ENCODE assay signal across 19 mouse cellular contexts in genomic region chr10:127546505-127546904, GRCm38 (mm10). TPM values are rescaled to one million over a fixed set of nuclear protein-coding genes. Genes with fewer than 3 reads are reported as not detected.
A peak's percentile ranks its signal among the peaks of the same experiment; 100 is the strongest.
DNase-seq lines count a peak whose midpoint lies in the region; ATAC-seq and TF ChIP-seq lines count a peak whose summit lies in the region.
"Had no signal": no experiment of that assay in that cellular context is flagged by ENCODE, and none has a peak within 500 bp of the region (broad histone marks: within the 10 kb centered on the region; RNA-seq: fewer than 3 reads in every experiment).

No protein-coding gene starts in this region.

- no peaks in the 10 kb centered on the region for H3K4me1 ChIP-seq in hindbrain, embryonic 11.5 days (replicated peaks; ENCODE audit: control insufficient read depth, insufficient read depth, low read length)
- H3K4me1 ChIP-seq in hindbrain, embryonic 14.5 days (replicated peaks; ENCODE audit: control insufficient read depth, insufficient read depth, low read length) = no peaks in the 10 kb centered on the region
- H3K4me1 ChIP-seq in liver, postnatal 0 days (ENCODE audit: insufficient read depth) = no peaks in the 10 kb centered on the region
- H3K4me1 ChIP-seq in E14TG2a.4 (replicated peaks; ENCODE audit: low read depth, low read length) = peaks cover 61% of the 10 kb centered on the region
- H3K4me1 ChIP-seq: forebrain, embryonic 15.5 days; heart, embryonic 15.5 days; limb, embryonic 10.5 days; liver, embryonic 13.5 days had no signal

- H3K27me3 ChIP-seq in hindbrain, embryonic 11.5 days (ENCODE audit: control insufficient read depth, insufficient read depth, low read length) = no peaks in the 10 kb centered on the region
- no peaks in the 10 kb centered on the region for H3K27me3 ChIP-seq in hindbrain, embryonic 14.5 days (ENCODE audit: control insufficient read depth, insufficient read depth, low read length)
- no peaks in the 10 kb centered on the region for H3K27me3 ChIP-seq in liver, postnatal 0 days (ENCODE audit: insufficient read depth, low read length)
- peaks cover 15% of the 10 kb centered on the region; the same call in 1 of the 2 replicates for H3K27me3 ChIP-seq in E14TG2a.4 (ENCODE audit: insufficient read depth, low read length)
- H3K27me3 ChIP-seq: forebrain, embryonic 15.5 days; heart, embryonic 15.5 days; hindbrain, embryonic 15.5 days; kidney, embryonic 15.5 days had no signal

- H3K27ac ChIP-seq in hindbrain, embryonic 11.5 days (ENCODE audit: low read depth, low read length) = no peak overlapping the region
- H3K27ac ChIP-seq in hindbrain, embryonic 14.5 days = no peak overlapping the region
- no peak overlapping the region for H3K27ac ChIP-seq in liver, postnatal 0 days (ENCODE audit: low read depth)
- H3K27ac ChIP-seq: embryonic facial prominence, embryonic 10.5 days; forebrain, embryonic 15.5 days; heart, embryonic 15.5 days; hindbrain, embryonic 15.5 days; kidney, embryonic 15.5 days; limb, embryonic 10.5 days; liver, embryonic 13.5 days; midbrain, embryonic 10.5 days had no signal

- H3K4me3 ChIP-seq in hindbrain, embryonic 11.5 days (ENCODE audit: low read depth, low read length) = no peak overlapping the region
- no peak overlapping the region for H3K4me3 ChIP-seq in hindbrain, embryonic 14.5 days (replicated peaks; ENCODE audit: low read length)
- no peak overlapping the region for H3K4me3 ChIP-seq in liver, postnatal 0 days (ENCODE audit: low read depth, low read length)
- no peak overlapping the region for H3K4me3 ChIP-seq in E14TG2a.4 (replicated peaks; ENCODE audit: low read length)
- H3K4me3 ChIP-seq: embryonic facial prominence, embryonic 10.5 days; erythroblast, embryonic 14.5 days; forebrain, embryonic 15.5 days; heart, embryonic 15.5 days; hindbrain, embryonic 15.5 days; kidney, embryonic 15.5 days; limb, embryonic 10.5 days; liver, embryonic 13.5 days had no signal

- no peak for ATAC-seq in hindbrain, embryonic 11.5 days (ENCODE audit: low FRiP score)
- ATAC-seq in hindbrain, embryonic 14.5 days (ENCODE audit: low FRiP score) = no peak
- ATAC-seq in liver, postnatal 0 days = no peak
- ATAC-seq: forebrain, embryonic 15.5 days had no signal

- H3K36me3 ChIP-seq in hindbrain, embryonic 11.5 days (ENCODE audit: control insufficient read depth, insufficient read depth, low read length) = peaks cover 27% of the 10 kb centered on the region
- peaks cover 100% of the 10 kb centered on the region for H3K36me3 ChIP-seq in hindbrain, embryonic 14.5 days (replicated peaks; ENCODE audit: control insufficient read depth, insufficient read depth)
- H3K36me3 ChIP-seq in liver, postnatal 0 days (replicated peaks; ENCODE audit: insufficient read depth, low read length) = peaks cover 52% of the 10 kb centered on the region
- H3K36me3 ChIP-seq in E14TG2a.4 (ENCODE audit: insufficient read depth, low read length) = peaks cover 85% of the 10 kb centered on the region

- no peak overlapping the region for H3K4me2 ChIP-seq in hindbrain, embryonic 11.5 days (replicated peaks; ENCODE audit: low read depth, low read length)
- no peak overlapping the region for H3K4me2 ChIP-seq in hindbrain, embryonic 14.5 days (replicated peaks)
- H3K4me2 ChIP-seq in liver, postnatal 0 days (ENCODE audit: low read depth, low read length) = no peak overlapping the region
- H3K4me2 ChIP-seq: forebrain, embryonic 15.5 days; heart, embryonic 15.5 days; hindbrain, embryonic 15.5 days; kidney, embryonic 15.5 days; liver, embryonic 13.5 days had no signal

- DNase-seq in hindbrain, embryonic 11.5 days (ENCODE audit: low spot score) = peak; percentile 26
- DNase-seq in hindbrain, embryonic 14.5 days (ENCODE audit: low spot score) = no peak
- DNase-seq in liver, postnatal 0 days = no peak
- no peak for DNase-seq in liver
- no peak for DNase-seq in brain, embryonic 14.5 days (ENCODE audit: low read depth)
- no peak for DNase-seq in kidney, adult 18-20 months
- DNase-seq in thymus, postnatal 36 days = no peak
- DNase-seq: heart, adult 18-20 months; liver, embryonic 13.5 days; right cerebral cortex, postnatal 4 days had no signal

- no peak for TF ChIP-seq EP300 in liver, postnatal 0 days (IDR thresholded peaks at IDR 0.05; ENCODE audit: low read depth)

- no peak overlapping the region for H3K9ac ChIP-seq in hindbrain, embryonic 11.5 days (ENCODE audit: low read depth, low read length)
- H3K9ac ChIP-seq in hindbrain, embryonic 14.5 days = no peak overlapping the region
- H3K9ac ChIP-seq in liver, postnatal 0 days (replicated peaks) = no peak overlapping the region
- H3K9ac ChIP-seq: forebrain, embryonic 15.5 days; heart, embryonic 15.5 days; hindbrain, embryonic 15.5 days; kidney, embryonic 15.5 days; liver, embryonic 13.5 days had no signal

- TF ChIP-seq CTCF in liver, postnatal 0 days (IDR thresholded peaks at IDR 0.05; ENCODE audit: low read depth) = peak; percentile 52
- peak; percentile 49 for TF ChIP-seq CTCF in E14TG2a.4 (conservative IDR thresholded peaks at IDR 0.05; ENCODE audit: low read length)
- peak; percentile 21; the same call in 1 of the 2 replicates for TF ChIP-seq CTCF in brain, embryonic 14.5 days (IDR thresholded peaks at IDR 0.05; ENCODE audit: borderline replicate concordance, extremely low read depth, insufficient read depth, insufficient read length)

- H3K9me3 ChIP-seq in hindbrain, embryonic 11.5 days (ENCODE audit: control insufficient read depth, low read length) = no peaks in the 10 kb centered on the region
- H3K9me3 ChIP-seq in hindbrain, embryonic 14.5 days (ENCODE audit: control insufficient read depth, low read length) = no peaks in the 10 kb centered on the region
- H3K9me3 ChIP-seq in liver, postnatal 0 days (ENCODE audit: low read length) = no peaks in the 10 kb centered on the region
- H3K9me3 ChIP-seq in E14TG2a.4 (ENCODE audit: low read length) = no peaks in the 10 kb centered on the region; the same call in 1 of the 2 replicates
- H3K9me3 ChIP-seq: embryonic facial prominence, embryonic 10.5 days; forebrain, embryonic 15.5 days; heart, embryonic 15.5 days; hindbrain, embryonic 15.5 days; kidney, embryonic 15.5 days; limb, embryonic 10.5 days; liver, embryonic 13.5 days; midbrain, embryonic 10.5 days had no signal

- 92% methylated on average over 7 of the region's 7 CpGs for WGBS in hindbrain, embryonic 11.5 days
- 93% methylated on average over 7 of the region's 7 CpGs for WGBS in hindbrain, embryonic 14.5 days
- WGBS in liver, postnatal 0 days (ENCODE audit: insufficient replicate concordance) = 91% methylated on average over 7 of the region's 7 CpGs

- TF ChIP-seq POLR2A in brain, embryonic 14.5 days (IDR thresholded peaks at IDR 0.05; ENCODE audit: borderline replicate concordance, extremely low read depth, insufficient read depth, insufficient read length, poor library complexity, severe bottlenecking) = no peak

RNA-seq across cellular contexts. Expression of gene Nxph4, which starts 12.1 kb away (rescaled TPM):
- 54.5 and 59.8 TPM in 2 replicates for polyA plus RNA-seq in hindbrain, embryonic 11.5 days (2014; fragmentation: Nextera tagmentation; extraction: Ambion mirVana)
- 94.1 and 105 TPM in 2 replicates for polyA plus RNA-seq in hindbrain, embryonic 14.5 days (2014; fragmentation: Nextera tagmentation; extraction: Ambion mirVana)
- polyA plus RNA-seq in liver, postnatal 0 days (2015; fragmentation: Nextera tagmentation; extraction: Ambion mirVana) = not detected in 2 replicates
- 19.9 and 48.8 TPM in 2 replicates for polyA plus RNA-seq in brain, embryonic 14.5 days (2012; rRNA removed)
- polyA plus RNA-seq: erythroblast, embryonic 14.5 days had no signal

RNA-seq across cellular contexts. Expression of gene Shmt2, which starts 24.3 kb away (rescaled TPM):
- 70.3 and 70.4 TPM in 2 replicates for polyA plus RNA-seq in hindbrain, embryonic 11.5 days (2014; fragmentation: Nextera tagmentation; extraction: Ambion mirVana)
- 45.6 and 47.4 TPM in 2 replicates for polyA plus RNA-seq in hindbrain, embryonic 14.5 days (2014; fragmentation: Nextera tagmentation; extraction: Ambion mirVana)
- 62.6 and 75.0 TPM in 2 replicates for polyA plus RNA-seq in liver, postnatal 0 days (2015; fragmentation: Nextera tagmentation; extraction: Ambion mirVana)
- polyA plus RNA-seq in brain, embryonic 14.5 days (2012; rRNA removed) = 80.8 and 100 TPM in 2 replicates

RNA-seq across cellular contexts. Expression of gene Ndufa4l2, which starts 31.7 kb away (rescaled TPM):
- polyA plus RNA-seq in hindbrain, embryonic 11.5 days (2014; fragmentation: Nextera tagmentation; extraction: Ambion mirVana) = 6.5 and 7.0 TPM in 2 replicates
- polyA plus RNA-seq in hindbrain, embryonic 14.5 days (2014; fragmentation: Nextera tagmentation; extraction: Ambion mirVana) = 12.7 and 18.0 TPM in 2 replicates
- polyA plus RNA-seq in liver, postnatal 0 days (2015; fragmentation: Nextera tagmentation; extraction: Ambion mirVana) = 13.1 and 23.1 TPM in 2 replicates
- polyA plus RNA-seq in brain, embryonic 14.5 days (2012; rRNA removed) = 10.8 and 13.0 TPM in 2 replicates

RNA-seq across cellular contexts. Expression of gene Stac3, which starts 45.0 kb away (rescaled TPM):
- polyA plus RNA-seq in hindbrain, embryonic 11.5 days (2014; fragmentation: Nextera tagmentation; extraction: Ambion mirVana) = 0.36 and 0.43 TPM in 2 replicates
- polyA plus RNA-seq in hindbrain, embryonic 14.5 days (2014; fragmentation: Nextera tagmentation; extraction: Ambion mirVana) = 0.60 TPM in 1 of 2 replicates, not detected in the other
- polyA plus RNA-seq in liver, postnatal 0 days (2015; fragmentation: Nextera tagmentation; extraction: Ambion mirVana) = 0.21 and 0.57 TPM in 2 replicates
- polyA plus RNA-seq in brain, embryonic 14.5 days (2012; rRNA removed) = 6.8 and 9.8 TPM in 2 replicates

Comparison
In these comparisons a context has a peak if more than half of its experiments do, and no peak if none do; other contexts are left out.
1. RNA of gene Nxph4, which starts 12.1 kb away (polyA plus RNA-seq): 94.1 to 105 TPM in hindbrain, embryonic 14.5 days, 54.5 to 59.8 TPM in hindbrain, embryonic 11.5 days and 19.9 to 48.8 TPM in brain, embryonic 14.5 days; not detected in liver, postnatal 0 days; every median in the first group is over 10 times any median in the second.
2. Peak in every context shown above with its lines, with median percentiles within 50 percentile points of each other: CTCF ChIP-seq.